Comparison of ENCODE assay signal across 8 mouse cellular contexts in genomic region chr14:20701554-20701953, GRCm38 (mm10). TPM values are rescaled to one million over a fixed set of nuclear protein-coding genes. Genes with fewer than 3 reads are reported as not detected.
DNase-seq lines count a peak whose midpoint lies in the region; ATAC-seq and TF ChIP-seq lines count a peak whose summit lies in the region.

No protein-coding gene starts in this region.

- H3K27ac ChIP-seq in gastrocnemius, adult 2 months: peak overlapping the region; percentile 97
- no peak overlapping the region for H3K27ac ChIP-seq in testis, adult 2 months (ENCODE audit: control insufficient read depth, insufficient read depth, low read depth, low read length)
- no peak overlapping the region for H3K27ac ChIP-seq in liver, embryonic 12.5 days

- H3K9ac ChIP-seq in liver, embryonic 12.5 days: peak overlapping the region; percentile 87

- ATAC-seq in liver, embryonic 12.5 days: no peak

- H3K36me3 ChIP-seq in testis, adult 2 months (ENCODE audit: control insufficient read depth, insufficient read depth, low read length): no peaks in the 10 kb centered on the region
- H3K36me3 ChIP-seq in liver, embryonic 12.5 days: peaks cover 51% of the 10 kb centered on the region

- no peak for TF ChIP-seq POLR2A in testis, adult 2 months (IDR thresholded peaks at IDR 0.05; ENCODE audit: control insufficient read depth, low read depth, low read length)

- no peak for DNase-seq in gastrocnemius, adult 2 months
- no peak for DNase-seq in gastrocnemius, postnatal 36 days
- no peak for DNase-seq in testis, postnatal 14 days (ENCODE audit: low spot score)
- no peak for DNase-seq in adrenal gland, adult 8-10 months
- no peak for DNase-seq in right cerebral cortex, postnatal 36 days (ENCODE audit: low spot score in 2 of 2)
- DNase-seq in thymus, adult 18-20 months: no peak

- intact Hi-C loops in gastrocnemius, adult 2 months (cut with DNase I): no loop called here
- intact Hi-C loops in gastrocnemius, postnatal 36 days (cut with DNase I): no loop called here

- TF ChIP-seq CTCF in gastrocnemius, adult 2 months (IDR thresholded peaks at IDR 0.05): no peak
- no peak for TF ChIP-seq CTCF in testis, adult 2 months (IDR thresholded peaks at IDR 0.05; ENCODE audit: control insufficient read depth, insufficient read depth, insufficient replicate concordance, low read depth, low read length)

- H3K4me3 ChIP-seq in gastrocnemius, adult 2 months: peak overlapping the region; percentile 84
- peak overlapping the region; percentile 10; the same call in 1 of the 2 replicates for H3K4me3 ChIP-seq in testis, adult 2 months (ENCODE audit: control insufficient read depth, low read depth, low read length)
- peak overlapping the region; percentile 92 for H3K4me3 ChIP-seq in liver, embryonic 12.5 days

- WGBS in liver, embryonic 12.5 days (ENCODE audit: insufficient replicate concordance): 65% methylated on average over 8 of the region's 8 CpGs

- H3K27me3 ChIP-seq in testis, adult 2 months (ENCODE audit: control insufficient read depth, insufficient read depth, low read length): no peaks in the 10 kb centered on the region
- no peaks in the 10 kb centered on the region for H3K27me3 ChIP-seq in liver, embryonic 12.5 days (replicated peaks)

- no peaks in the 10 kb centered on the region for H3K9me3 ChIP-seq in liver, embryonic 12.5 days (replicated peaks)

- peak overlapping the region; percentile 79 for H3K4me2 ChIP-seq in liver, embryonic 12.5 days

- H3K4me1 ChIP-seq in testis, adult 2 months (ENCODE audit: control insufficient read depth, insufficient read depth, low read length): no peaks in the 10 kb centered on the region; the same call in 1 of the 2 replicates
- H3K4me1 ChIP-seq in liver, embryonic 12.5 days: peaks cover 68% of the 10 kb centered on the region

RNA-seq across cellular contexts. Expression of gene Chchd1, which starts 1.3 kb away (rescaled TPM):
- total RNA-seq in gastrocnemius, adult 2 months (2021): 100 to 1,000 TPM; 120 to 152 TPM
- 100 to 1,000 TPM in 1 of 2 experiments, 10 to 100 TPM in 1; 99.9 to 110 TPM for total RNA-seq in gastrocnemius, postnatal 36 days (2021)
- polyA plus RNA-seq in testis, adult 2 months (2012; rRNA removed): 36.1 and 36.2 TPM in 2 replicates
- polyA plus RNA-seq in liver, embryonic 12.5 days (2016; fragmentation: Nextera tagmentation; extraction: Ambion mirVana): 178 and 187 TPM in 2 replicates
- total RNA-seq in adrenal gland, adult 8-10 months (2022): 10 to 100 TPM; 59.4 to 79.8 (median 72.9) TPM

RNA-seq across cellular contexts. Expression of gene Zswim8, which starts 5.8 kb away (rescaled TPM):
- total RNA-seq in gastrocnemius, adult 2 months (2021): 10 to 100 TPM; 35.0 to 37.0 TPM
- 10 to 100 TPM; 28.5 to 30.6 TPM for total RNA-seq in gastrocnemius, postnatal 36 days (2021)
- polyA plus RNA-seq in testis, adult 2 months (2012; rRNA removed): 149 and 156 TPM in 2 replicates
- 10.7 and 11.1 TPM in 2 replicates for polyA plus RNA-seq in liver, embryonic 12.5 days (2016; fragmentation: Nextera tagmentation; extraction: Ambion mirVana)
- total RNA-seq in adrenal gland, adult 8-10 months (2022): 100 to 1,000 TPM; 111 to 197 (median 146) TPM

RNA-seq across cellular contexts. Expression of gene Fut11, which starts 6.8 kb away (rescaled TPM):
- total RNA-seq in gastrocnemius, adult 2 months (2021): 1 to 10 TPM; 1.9 to 3.3 TPM
- 1 to 10 TPM; 2.5 to 2.7 TPM for total RNA-seq in gastrocnemius, postnatal 36 days (2021)
- 2.1 and 2.3 TPM in 2 replicates for polyA plus RNA-seq in testis, adult 2 months (2012; rRNA removed)
- 10.2 and 11.5 TPM in 2 replicates for polyA plus RNA-seq in liver, embryonic 12.5 days (2016; fragmentation: Nextera tagmentation; extraction: Ambion mirVana)
- 10 to 100 TPM; 18.7 to 22.5 (median 21.3) TPM for total RNA-seq in adrenal gland, adult 8-10 months (2022)

RNA-seq across cellular contexts. Expression of gene Sec24c, which starts 27.4 kb away (rescaled TPM):
- 10 to 100 TPM; 73.8 to 76.3 TPM for total RNA-seq in gastrocnemius, adult 2 months (2021)
- 10 to 100 TPM; 71.5 to 73.6 TPM for total RNA-seq in gastrocnemius, postnatal 36 days (2021)
- 78.2 and 80.7 TPM in 2 replicates for polyA plus RNA-seq in testis, adult 2 months (2012; rRNA removed)
- 51.9 and 54.6 TPM in 2 replicates for polyA plus RNA-seq in liver, embryonic 12.5 days (2016; fragmentation: Nextera tagmentation; extraction: Ambion mirVana)
- 100 to 1,000 TPM; 124 to 167 (median 150) TPM for total RNA-seq in adrenal gland, adult 8-10 months (2022)

RNA-seq across cellular contexts. Expression of gene Ndst2, which starts 32.8 kb away (rescaled TPM):
- 1 to 10 TPM; 6.2 to 7.1 TPM for total RNA-seq in gastrocnemius, adult 2 months (2021)
- 1 to 10 TPM; 4.9 to 7.3 TPM for total RNA-seq in gastrocnemius, postnatal 36 days (2021)
- 33.2 and 39.0 TPM in 2 replicates for polyA plus RNA-seq in testis, adult 2 months (2012; rRNA removed)
- 22.4 and 24.9 TPM in 2 replicates for polyA plus RNA-seq in liver, embryonic 12.5 days (2016; fragmentation: Nextera tagmentation; extraction: Ambion mirVana)
- total RNA-seq in adrenal gland, adult 8-10 months (2022): 10 to 100 TPM; 27.7 to 51.1 (median 34.4) TPM

Comparison
In these comparisons a context has a peak if more than half of its experiments do, and no peak if none do; other contexts are left out.
1. H3K4me3 ChIP-seq: peak in every context shown above with its lines; median percentile 92 in liver, embryonic 12.5 days; 84 in gastrocnemius, adult 2 months; 10 in testis, adult 2 months.
2. RNA of gene Fut11, which starts 6.8 kb away (total RNA-seq): 18.7 to 22.5 TPM in adrenal gland, adult 8-10 months; 1.9 to 3.3 TPM in gastrocnemius, adult 2 months and 2.5 to 2.7 TPM in gastrocnemius, postnatal 36 days; every median in the first group is over 4 times any median in the second.